Mouse (Mus musculus) myocyte (in vitro differentiated cells): ENCODE data around the gene Gm13539.

ENCODE experiments used
- CEBPB ChIP-seq: IDR thresholded peaks from 2 replicates; pipeline ENCODE4 v1.6.1; 2011; ENCODE audit warnings: mild to moderate bottlenecking, moderate library complexity; ENCODE audit not compliant: poor library complexity, insufficient read depth, severe bottlenecking
- E2F4 ChIP-seq: IDR thresholded peaks from one replicate; pipeline ENCODE4 v1.6.1; 2011; ENCODE audit warnings: mild to moderate bottlenecking, control low read depth, moderate library complexity; ENCODE audit not compliant: insufficient read depth
- MAX ChIP-seq: IDR thresholded peaks from one replicate; pipeline ENCODE4 v1.6.1; 2011; ENCODE audit warnings: low read depth, mild to moderate bottlenecking, control low read depth
- MYOD1 ChIP-seq, 3 experiments: IDR thresholded peaks; one replicate each; pipeline ENCODE4 v1.6.1; 2011; ENCODE audit warnings: control low read depth in 2 of 3, low read depth in 2 of 3, mild to moderate bottlenecking in 2 of 3, moderate library complexity in 1 of 3; ENCODE audit not compliant: insufficient read length in 2 of 3, control insufficient read depth in 1 of 3
- MYOG ChIP-seq, 3 experiments: IDR thresholded peaks; one replicate each; pipeline ENCODE4 v1.6.1; 2011; ENCODE audit warnings: control low read depth in 2 of 3, low read depth in 2 of 3, mild to moderate bottlenecking in 2 of 3; ENCODE audit not compliant: insufficient read length in 2 of 3, control insufficient read depth in 1 of 3, insufficient read depth in 1 of 3
- POLR2A ChIP-seq: IDR thresholded peaks from one replicate; pipeline ENCODE4 v1.6.1; 2011; ENCODE audit warnings: low read depth, mild to moderate bottlenecking, control low read depth, moderate library complexity; ENCODE audit not compliant: insufficient read length
- POLR2AphosphoS2 ChIP-seq: IDR thresholded peaks from one replicate; pipeline ENCODE4 v1.6.1; 2011; ENCODE audit warnings: low read depth, control low read depth; ENCODE audit not compliant: insufficient read length
- REST ChIP-seq: IDR thresholded peaks from one replicate; pipeline ENCODE4 v1.6.1; 2011; ENCODE audit warnings: mild to moderate bottlenecking, control low read depth, moderate library complexity; ENCODE audit not compliant: insufficient read depth, insufficient read length
- SRF ChIP-seq: IDR thresholded peaks from one replicate; pipeline ENCODE4 v1.6.1; 2011; ENCODE audit warnings: low read depth; ENCODE audit not compliant: control insufficient read depth, insufficient read length
- TCF12 ChIP-seq: IDR thresholded peaks from one replicate; pipeline ENCODE4 v1.6.1; 2011; ENCODE audit warnings: mild to moderate bottlenecking, control low read depth; ENCODE audit not compliant: poor library complexity, insufficient read depth, severe bottlenecking
- TCF3 ChIP-seq: IDR thresholded peaks from one replicate; pipeline ENCODE4 v1.6.1; 2011; ENCODE audit warnings: low read depth, control low read depth; ENCODE audit not compliant: insufficient read length
- USF1 ChIP-seq: IDR thresholded peaks from one replicate; pipeline ENCODE4 v1.6.1; 2011; ENCODE audit warnings: low read depth, mild to moderate bottlenecking, control low read depth, moderate library complexity

GRCm38 (mm10) chr2:25773507-25773906, 8.6 kb upstream of the Gm13539 start:
- TF ChIP-seq USF1, result no peak
- no peak for TF ChIP-seq POLR2AphosphoS2
- TF ChIP-seq TCF3, result no peak
- TF ChIP-seq TCF12, result no peak
- no peak for TF ChIP-seq MYOG (IDR thresholded peaks at IDR 0.05; ENCODE audit: control insufficient read depth in 1 of 3, insufficient read depth in 1 of 3, insufficient read length in 2 of 3, low read depth in 2 of 3)
- no peak for TF ChIP-seq MYOD1 (IDR thresholded peaks at IDR 0.05; ENCODE audit: control insufficient read depth in 1 of 3, insufficient read length in 2 of 3, low read depth in 2 of 3)
- TF ChIP-seq POLR2A, result no peak
- no peak for TF ChIP-seq E2F4
- TF ChIP-seq CEBPB, result no peak
- no peak for TF ChIP-seq MAX
- TF ChIP-seq SRF, result no peak
- TF ChIP-seq REST, result no peak
